Mouse (Mus musculus) kidney, adult 9 months (tissue): Measurements from ENCODE around the gene Mau2.
"Not testable (repeated sequence)": the region's sequence is repeated elsewhere in the genome, so short reads cannot be mapped to it uniquely, and the experiment has no call there.

Experiments
- DNase-seq: peaks from one replicate; pipeline ENCODE4 v3.0.0; 2022

Mau2 gene

GRCm38 (mm10) chr8:70015017-70015416 is 27.5 kb downstream of the Mau2 start:
- DNase-seq = no peak

DNA sequence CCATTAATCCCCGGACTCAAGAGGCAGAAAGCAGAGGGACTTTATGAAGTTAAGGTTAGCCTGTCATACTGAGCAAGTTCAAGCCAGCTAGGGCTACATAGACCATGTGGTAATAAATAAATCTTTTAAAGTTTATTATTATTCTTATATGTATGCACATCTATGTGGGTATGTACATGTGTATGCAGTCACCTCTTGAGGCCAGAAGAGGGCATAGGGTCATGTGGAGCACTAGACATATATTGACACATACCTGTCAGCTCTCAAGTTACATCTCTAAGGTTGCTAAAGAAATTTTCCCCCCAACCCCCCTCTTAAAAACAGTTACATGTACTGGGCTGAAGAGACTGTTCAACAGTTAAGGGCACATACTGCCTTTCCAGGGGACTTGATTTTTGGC is 29.8 kb downstream of the Mau2 start:
- DNase-seq = no peak

DNA sequence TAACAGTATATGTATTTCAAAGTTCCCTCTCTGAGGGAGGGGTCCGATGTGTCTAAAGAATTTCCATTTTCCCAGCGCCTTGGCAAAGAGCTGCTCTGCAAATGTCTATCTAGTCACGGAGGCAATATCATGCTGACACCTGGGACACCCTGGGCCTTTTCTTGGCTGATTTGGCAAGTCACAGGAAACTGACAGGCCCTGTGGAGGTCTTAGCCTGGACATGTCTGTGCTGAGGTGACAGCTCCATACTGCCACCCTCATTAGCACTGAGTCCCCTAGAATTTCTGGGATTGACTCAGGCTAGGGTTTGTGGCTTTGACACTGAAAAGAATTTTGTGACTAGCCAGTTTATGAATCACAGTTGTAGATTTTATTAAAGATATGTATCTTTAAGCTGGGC is 30.2 kb downstream of the Mau2 start:
- no peak for DNase-seq

GRCm38 (mm10) chr8:70010796-70011195 is 31.7 kb downstream of the Mau2 start:
- DNase-seq = not testable (repeated sequence)

GRCm38 (mm10) chr8:70005178-70005577 is 37.4 kb downstream of the Mau2 start:
- peak; percentile 41 for DNase-seq

DNA sequence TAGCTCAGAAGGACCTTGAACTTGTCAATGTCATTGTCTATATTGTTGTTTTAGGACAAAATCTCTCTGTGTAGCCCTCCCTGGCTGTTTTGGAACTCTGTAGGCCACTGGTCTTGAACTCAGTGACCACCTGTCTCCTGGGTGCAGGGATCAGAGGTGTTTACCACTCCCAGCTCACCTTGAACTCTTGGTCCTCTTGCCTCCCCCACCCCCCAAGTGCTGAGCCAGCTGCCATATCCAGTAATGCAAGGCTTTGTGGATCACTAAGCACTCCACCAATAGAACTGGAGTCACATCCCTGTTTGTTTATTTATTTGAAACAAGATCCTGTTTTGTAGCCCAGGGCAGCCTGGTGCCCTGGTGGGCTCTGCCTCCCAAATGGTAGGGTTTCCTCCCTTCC is 38.2 kb downstream of the Mau2 start:
- peak; percentile 31 for DNase-seq

DNA sequence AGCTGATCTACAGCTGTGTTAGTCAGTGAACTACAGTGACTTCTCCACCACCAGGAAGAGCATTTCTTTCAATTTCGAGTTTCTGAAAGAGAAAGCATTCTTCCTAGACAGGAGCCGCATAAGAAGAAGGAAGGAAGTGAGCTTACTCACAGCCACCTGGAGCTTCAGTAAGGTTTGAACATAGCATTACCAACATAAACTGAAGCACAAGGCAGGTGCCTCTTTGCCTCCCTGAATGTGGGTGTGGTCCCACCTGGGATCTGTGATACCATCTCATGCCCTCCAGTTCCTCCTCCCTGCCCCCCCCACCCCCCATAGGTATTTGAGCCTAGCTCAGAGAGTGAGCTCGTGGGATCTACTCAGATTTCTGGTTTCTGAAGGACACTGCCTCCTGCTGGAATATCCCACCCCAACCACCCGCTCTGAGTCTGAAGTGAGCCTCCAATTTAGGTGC is 39.3 kb downstream of the Mau2 start:
- DNase-seq = no peak

DNA sequence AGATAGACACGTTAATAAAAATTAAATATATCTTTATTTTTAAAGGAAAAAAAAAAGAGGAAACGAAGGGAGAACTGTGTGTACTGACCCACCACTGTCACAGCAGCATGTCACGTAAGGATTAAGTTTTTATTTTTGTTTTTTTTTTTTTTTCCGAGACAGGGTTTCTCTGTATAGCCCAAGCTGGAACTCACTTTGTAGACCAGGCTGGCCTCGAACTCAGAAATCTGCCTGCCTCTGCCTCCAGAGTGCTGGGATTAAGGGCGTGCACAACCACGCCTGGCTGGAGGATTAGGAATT is 40.7 kb downstream of the Mau2 start:
- DNase-seq = not testable (repeated sequence)

DNA sequence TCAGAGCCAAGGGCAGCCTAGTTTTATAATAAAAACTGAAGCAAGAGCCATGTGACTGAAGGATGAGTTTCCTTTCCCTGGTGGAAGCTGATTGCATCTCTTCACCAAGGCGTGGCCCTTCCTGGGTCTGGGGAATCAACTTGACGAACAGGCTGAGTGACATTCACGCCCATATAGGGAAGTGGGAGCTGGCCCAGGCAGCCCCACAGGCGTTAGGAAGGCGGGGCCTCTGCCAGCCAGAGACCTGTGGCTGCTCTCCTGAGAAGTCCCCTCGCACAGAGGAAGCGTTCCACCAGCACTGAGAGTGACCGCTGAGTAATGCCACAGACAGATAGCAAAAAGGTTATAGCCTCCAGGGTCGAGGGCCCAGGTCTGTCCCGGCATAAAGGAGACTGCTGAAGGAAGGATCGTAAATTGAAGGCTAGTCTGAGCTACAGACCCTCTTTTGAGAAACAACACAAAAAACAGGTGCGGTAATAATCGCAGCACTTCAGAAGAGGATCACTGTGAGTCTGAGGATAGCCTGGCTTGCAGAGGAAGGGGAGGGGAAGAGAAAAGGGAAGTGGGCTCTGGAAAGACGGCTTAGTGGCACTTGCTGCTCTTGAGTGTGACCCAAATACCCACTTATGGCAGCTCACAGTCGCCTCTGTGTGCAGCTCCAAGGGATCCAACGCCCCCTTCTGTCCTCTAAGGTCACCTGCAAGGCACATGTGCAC is 41.2 kb downstream of the Mau2 start:
- peak; percentile 72 for DNase-seq

DNA sequence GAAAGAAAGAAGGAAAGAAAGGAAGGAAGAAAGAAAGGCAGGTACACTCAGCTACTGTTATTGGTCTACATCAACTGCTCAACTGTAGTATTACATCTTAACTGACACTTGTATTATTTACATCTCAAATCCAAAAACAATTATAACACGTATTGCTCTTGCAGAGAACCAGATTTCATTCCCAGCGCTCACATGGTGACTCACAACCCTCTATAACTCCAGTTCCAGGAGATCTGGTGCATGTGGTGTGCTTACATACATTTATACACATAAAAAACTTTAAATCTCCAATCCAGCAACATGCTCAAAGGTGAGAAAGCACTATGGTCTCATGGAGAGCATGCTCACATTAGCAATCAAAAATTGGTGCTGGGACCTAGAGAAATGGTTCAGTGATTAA is 42.3 kb downstream of the Mau2 start:
- DNase-seq = no peak

DNA sequence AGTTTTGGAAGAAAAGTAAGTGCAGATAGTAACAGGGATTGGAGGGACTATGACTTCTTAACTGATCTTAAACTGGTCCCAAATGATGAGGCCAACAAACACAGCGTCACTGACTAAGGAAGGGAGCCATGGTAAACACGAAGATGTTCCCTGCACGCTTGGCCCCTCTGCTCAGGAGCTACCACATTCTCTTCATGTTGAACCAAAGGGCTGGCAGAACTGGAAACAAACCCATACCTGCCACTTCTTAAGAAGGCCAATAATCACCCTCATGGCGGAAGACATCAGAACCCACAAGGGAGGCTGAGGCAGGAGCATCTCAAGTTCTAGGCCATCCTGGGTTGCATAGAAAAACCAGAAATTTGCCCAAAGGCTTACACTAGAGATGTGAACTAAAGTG is 43.3 kb downstream of the Mau2 start:
- DNase-seq = no peak

DNA sequence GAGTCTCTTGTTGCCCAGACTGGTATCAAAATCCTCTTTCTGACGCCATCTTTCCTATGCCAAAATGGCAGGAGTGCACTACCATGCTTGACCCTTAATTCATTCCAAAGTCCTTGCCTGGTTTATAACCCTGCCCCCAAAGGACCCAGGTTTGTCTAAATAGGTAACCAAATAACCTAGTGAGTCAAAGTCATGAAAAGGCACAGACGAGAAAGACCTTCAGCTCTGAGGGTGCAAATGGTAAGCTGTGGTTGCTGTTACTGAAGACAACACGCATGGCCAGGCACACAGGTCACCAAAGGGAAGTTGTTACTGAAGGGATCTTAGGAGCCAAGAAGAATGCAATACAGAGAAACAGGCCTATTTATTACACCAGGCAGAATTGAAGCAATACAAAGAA is 43.8 kb downstream of the Mau2 start:
- peak; percentile 91 for DNase-seq

GRCm38 (mm10) chr8:69996589-69997285 is 45.8 kb downstream of the Mau2 start:
- no peak for DNase-seq

DNA sequence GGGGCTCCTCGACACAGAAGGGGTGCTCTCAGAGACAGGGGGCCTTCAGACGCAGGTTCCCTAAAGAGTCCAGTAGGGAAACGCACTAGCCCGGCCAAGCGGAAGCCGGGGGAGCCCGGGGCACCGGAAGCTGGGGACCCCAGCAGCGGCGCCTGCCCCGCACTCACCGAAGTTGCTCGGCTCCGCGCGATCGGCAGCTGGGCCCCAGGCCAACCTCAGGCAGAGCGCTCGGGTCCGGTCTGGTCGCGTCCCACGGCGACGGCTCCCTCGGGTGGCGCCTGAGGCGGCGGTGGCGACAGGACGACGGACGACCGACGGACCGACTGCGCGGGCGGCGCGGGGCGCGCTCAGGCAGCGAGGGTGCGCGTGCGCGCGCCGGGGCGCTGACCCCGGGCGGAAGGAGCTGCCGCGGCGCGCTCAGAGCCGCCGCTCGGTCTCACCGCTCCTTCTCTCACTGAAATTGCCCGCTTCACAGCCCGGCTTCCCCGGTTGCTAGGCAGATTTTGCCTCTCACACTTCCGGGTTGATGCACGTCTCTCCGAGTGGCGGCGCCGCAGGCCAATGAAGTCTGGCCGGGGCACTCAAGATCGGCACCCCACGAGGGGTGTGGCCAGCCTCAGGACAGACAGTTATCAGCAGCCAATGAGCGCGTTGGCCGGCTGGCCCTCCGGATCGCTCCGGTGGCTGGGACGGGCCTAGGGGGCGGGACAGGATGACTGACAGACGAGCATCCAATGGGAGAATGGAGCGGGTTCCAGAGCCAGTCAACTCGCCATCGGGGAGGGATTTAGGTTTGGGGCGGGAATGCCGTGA is 46.6 kb downstream of the Mau2 start, which contains the start of gene Gatad2a:
Gene Gatad2a (minus strand): TSS at position 609 of the 813 bp plus-strand sequence.
- peak; percentile 100 for DNase-seq

GRCm38 (mm10) chr8:69995422-69995775 is 47.1 kb downstream of the Mau2 start:
- DNase-seq = no peak

DNA sequence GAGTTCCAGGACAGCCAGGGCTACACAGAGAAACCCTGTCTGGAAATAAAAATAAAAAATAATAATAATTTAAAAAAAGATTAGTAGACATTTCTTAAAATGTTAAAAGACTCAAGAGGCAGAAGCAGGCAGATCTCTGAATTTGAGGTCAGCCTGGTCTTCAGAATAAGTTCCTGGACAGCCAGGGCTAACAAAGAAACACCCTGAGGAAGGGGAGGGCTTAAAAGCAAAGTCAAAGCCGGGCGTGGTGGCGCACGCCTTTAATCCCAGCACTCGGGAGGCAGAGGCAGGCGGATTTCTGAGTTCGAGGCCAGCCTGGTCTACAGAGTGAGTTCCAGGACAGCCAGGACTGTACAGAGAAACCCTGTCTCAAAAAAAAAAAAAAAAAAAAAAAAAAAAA is 53.6 kb downstream of the Mau2 start:
- DNase-seq = not testable (repeated sequence)

- DNase-seq = no peak
Measured at GRCm38 (mm10) chr8:69987744-69988143, 54.8 kb downstream of the Mau2 start.

GRCm38 (mm10) chr8:69984876-69985553 is 57.5 kb downstream of the Mau2 start:
- DNase-seq = no peak

DNA sequence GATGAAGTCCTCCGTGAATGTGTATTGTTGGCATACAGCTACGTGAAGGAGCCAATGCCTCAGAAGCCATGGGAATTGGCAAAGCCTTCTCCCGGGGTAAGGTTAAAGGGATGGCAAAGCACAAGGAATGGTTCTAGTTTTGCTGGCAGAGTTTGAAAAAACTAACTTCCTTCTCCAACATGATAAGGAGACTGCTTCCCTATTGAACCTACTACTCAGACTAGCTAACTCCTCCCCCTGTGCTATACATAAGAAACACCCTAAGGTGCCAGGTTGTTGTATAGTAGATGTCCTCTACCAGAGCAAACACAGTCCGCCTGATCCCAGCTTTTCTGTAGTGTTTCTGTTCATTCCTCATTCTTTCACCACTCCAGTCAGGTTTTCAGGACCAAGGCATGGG is 64.1 kb downstream of the Mau2 start:
- no peak for DNase-seq

DNA sequence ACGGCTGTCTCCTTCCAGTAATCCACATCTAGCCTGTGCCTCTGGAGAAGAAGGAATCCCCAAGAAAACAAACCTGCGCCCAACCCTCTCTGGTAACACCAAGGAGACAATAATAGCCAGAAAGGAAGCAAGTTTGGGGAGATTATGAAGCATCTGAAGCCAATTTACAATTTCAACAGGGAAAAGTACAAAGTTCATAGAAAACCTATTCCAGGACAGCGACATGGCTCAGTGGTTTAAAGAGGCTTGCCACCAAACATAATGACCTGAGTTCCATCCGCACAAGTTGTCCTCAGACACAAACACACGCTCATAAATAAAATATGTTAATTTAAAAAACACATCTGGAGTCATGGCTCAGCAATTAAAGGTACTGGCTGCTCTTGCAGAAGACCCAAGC is 67.7 kb downstream of the Mau2 start:
- peak; percentile 63 for DNase-seq

- peak; percentile 97 for DNase-seq
Measured at GRCm38 (mm10) chr8:69974194-69974614, 68.3 kb downstream of the Mau2 start.

DNA sequence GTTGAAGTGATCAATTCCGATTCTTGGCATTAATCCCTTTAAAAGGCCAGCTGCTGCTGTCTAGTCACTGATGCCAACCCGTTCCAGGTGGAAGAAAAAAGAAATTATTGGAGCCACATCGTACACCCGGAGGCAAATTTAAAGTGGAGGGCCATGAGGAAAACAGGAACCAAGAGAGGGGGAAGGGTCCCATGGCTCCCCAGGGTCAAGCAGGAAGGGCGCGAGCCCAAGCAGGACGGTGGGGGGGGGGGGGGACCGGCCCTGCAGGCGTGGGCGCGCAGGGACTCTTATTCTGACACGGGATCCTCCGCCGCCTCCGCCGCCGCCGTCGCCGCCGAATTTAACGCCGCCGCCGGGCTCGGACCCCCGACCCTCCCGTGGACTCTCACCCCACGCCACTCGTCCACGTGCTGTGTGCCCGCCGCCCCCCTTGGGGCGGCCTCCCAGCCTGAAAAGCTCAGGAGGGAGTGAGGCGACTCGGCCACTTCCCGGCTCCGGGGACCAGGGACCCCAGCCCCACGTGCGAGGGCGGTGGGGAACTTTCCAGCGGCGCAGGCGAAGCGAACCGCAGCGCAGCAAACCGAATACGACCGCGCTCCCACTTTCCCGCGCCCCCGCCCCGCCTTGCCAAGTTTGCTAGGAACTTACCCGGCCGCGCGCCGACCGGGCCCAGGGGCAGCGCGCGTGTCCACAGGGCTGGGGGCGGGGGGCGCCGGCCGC is 68.9 kb downstream of the Mau2 start:
- DNase-seq = peak; percentile 51

DNA sequence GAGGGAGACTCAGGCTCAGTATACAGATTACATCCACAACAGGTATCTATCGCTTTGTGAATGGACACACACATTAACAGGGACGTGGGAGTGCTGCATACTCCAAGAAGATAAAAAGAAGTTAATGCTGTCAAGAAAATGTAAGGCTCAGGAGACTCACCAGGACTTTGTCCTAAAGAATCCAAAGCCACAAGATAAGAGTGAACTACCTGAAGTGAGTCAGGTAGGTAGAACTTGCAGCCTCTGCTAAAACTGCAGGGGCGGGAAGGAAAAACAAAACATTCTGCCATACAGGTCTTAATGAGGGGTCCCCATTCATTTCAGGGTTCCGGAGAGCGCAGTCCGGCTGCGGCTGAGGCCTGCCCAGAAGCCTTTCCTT is 69.5 kb downstream of the Mau2 start:
- no peak for DNase-seq
